Mouse (Mus musculus): Measurements from ENCODE around the gene Chic2.

GRCm38 (mm10) chr5:75067125-75067756 is 22.7 kb upstream of the Chic2 start:
- TF ChIP-seq CTCF (IDR thresholded peaks at IDR 0.05; ENCODE audit: extremely low read depth, insufficient read depth, insufficient read length, insufficient replicate concordance) (no peak), POLR2A (IDR thresholded peaks at IDR 0.05; ENCODE audit: low read depth, low read length) (no peak)

Data from spleen, adult 2 months (tissue).